Mouse (Mus musculus): ENCODE results near the gene Cnpy2.

GRCm38 (mm10) chr10:128283604-128284579 is 38.4 kb upstream of the Cnpy2 start:
- TF ChIP-seq CTCF (IDR thresholded peaks at IDR 0.05; ENCODE audit: low read depth): peak; percentile 84
- no peak for TF ChIP-seq EP300 (optimal IDR thresholded peaks at IDR 0.05)
